Mouse (Mus musculus) stomach, embryonic 15.5 days (tissue): Measurements from ENCODE around the gene Rasal1. TPM values are rescaled to one million over a fixed set of nuclear protein-coding genes. Genes with fewer than 3 reads are reported as not detected.
A peak's percentile ranks its signal among the peaks of the same experiment; 100 is the strongest.

Experiments used
- ATAC-seq: fragments of 200-750 bp; cut with Nextera tagmentation; 2 replicates; pipeline ENCODE4 v1.8.0; 2017; ENCODE audit warnings: low read depth, moderate number of reproducible peaks, moderate TSS enrichment; ENCODE audit not compliant: insufficient read depth, low FRiP score
- H3K27ac ChIP-seq: fragments of 300-500 bp; sonication (generic); 2 replicates; pipeline ENCODE4 v1.5.1; 2015; ENCODE audit warnings: mild to moderate bottlenecking, inconsistent platforms
- H3K27me3 ChIP-seq: fragments of 300-500 bp; sonication (generic); replicated peaks from 2 replicates; pipeline ENCODE4 v1.6.1; 2015; ENCODE audit warnings: inconsistent platforms
- H3K36me3 ChIP-seq: fragments of 300-500 bp; sonication (generic); 2 replicates; pipeline ENCODE4 v1.6.1; 2015; ENCODE audit warnings: inconsistent platforms
- H3K4me1 ChIP-seq: fragments of 300-500 bp; sonication (generic); 2 replicates; pipeline ENCODE4 v1.6.1; 2015; ENCODE audit warnings: inconsistent platforms
- H3K4me2 ChIP-seq: fragments of 300-500 bp; sonication (generic); 2 replicates; pipeline ENCODE4 v1.6.1; 2015; ENCODE audit warnings: mild to moderate bottlenecking, inconsistent platforms
- H3K4me3 ChIP-seq: fragments of 300-500 bp; sonication (generic); replicated peaks from 2 replicates; pipeline ENCODE4 v1.5.1; 2015; ENCODE audit warnings: inconsistent platforms
- H3K9ac ChIP-seq: fragments of 300-500 bp; sonication (generic); 2 replicates; pipeline ENCODE4 v1.6.1; 2015; ENCODE audit warnings: inconsistent platforms
- H3K9me3 ChIP-seq: fragments of 300-500 bp; sonication (generic); 2 replicates; pipeline ENCODE4 v1.6.1; 2016; ENCODE audit warnings: inconsistent platforms
- WGBS: fragments of 180-500 bp; shearing (Covaris S2); methylation state at CpG from one replicate; pipeline ENCODE4 v1.1.7; 2015; 5-methylcytosine and 5-hydroxymethylcytosine counted together
- polyA plus RNA-seq: library from polyadenylated mRNA; unstranded; fragments of >200 nt; fragmentation: Nextera tagmentation; extraction: Ambion mirVana; gene quantifications from 2 replicates; pipeline ENCODE4 v1.2.1, GENCODE M21; 2015

Gene Rasal1
- polyA plus RNA-seq, 1 experiment from 2014 or later: 0.54 TPM

DNA sequence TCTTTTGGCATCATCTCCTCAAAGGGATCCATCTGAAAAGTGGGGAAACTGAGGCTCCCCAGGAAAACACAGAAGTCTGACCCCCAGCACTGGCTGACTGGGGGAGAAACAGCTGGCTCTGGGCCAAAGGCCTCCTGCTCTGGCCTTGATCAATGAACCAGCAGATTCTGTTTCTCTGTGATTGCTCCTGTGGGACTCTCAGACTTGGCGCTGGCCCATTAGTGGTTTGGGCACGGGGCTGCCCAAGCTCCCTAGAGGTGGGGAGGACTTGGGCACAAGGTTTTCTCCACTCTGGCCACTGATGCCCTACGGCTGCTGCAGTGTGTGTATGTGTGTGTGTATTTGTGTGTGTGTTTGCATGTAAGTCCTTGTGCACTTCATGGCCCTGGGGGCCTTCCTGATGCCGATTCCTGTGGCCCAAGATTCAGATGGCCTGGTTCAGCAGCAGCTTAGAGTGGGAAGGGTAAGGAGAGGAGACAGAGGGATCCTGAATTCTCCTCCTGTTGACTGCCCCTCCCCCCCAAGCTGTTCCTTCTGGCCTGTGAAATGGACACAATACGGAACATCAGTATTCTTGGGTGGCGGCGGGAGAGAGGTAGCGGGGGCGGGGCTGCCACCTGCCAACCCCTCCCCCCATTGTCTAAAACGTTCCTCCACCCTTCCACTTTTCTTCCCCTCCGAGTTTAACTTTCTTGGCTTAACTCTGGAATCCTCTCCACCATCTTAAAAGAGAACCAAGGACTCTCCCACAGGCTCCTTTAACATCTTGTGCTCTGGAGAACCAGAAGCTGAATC, 52.6 kb downstream of the Rasal1 start:
- ATAC-seq: no peak
- Histone ChIP-seq H3K27ac (no peak overlapping the region), H3K4me3 (no peak overlapping the region), H3K4me1 (no peaks in the 10 kb centered on the region), H3K36me3 (no peaks in the 10 kb centered on the region), H3K27me3 (peaks cover 15% of the 10 kb centered on the region), H3K9ac (no peak overlapping the region), H3K9me3 (no peaks in the 10 kb centered on the region), H3K4me2 (no peak overlapping the region)
- 67% methylated on average over 11 of the region's 11 CpGs for WGBS

DNA sequence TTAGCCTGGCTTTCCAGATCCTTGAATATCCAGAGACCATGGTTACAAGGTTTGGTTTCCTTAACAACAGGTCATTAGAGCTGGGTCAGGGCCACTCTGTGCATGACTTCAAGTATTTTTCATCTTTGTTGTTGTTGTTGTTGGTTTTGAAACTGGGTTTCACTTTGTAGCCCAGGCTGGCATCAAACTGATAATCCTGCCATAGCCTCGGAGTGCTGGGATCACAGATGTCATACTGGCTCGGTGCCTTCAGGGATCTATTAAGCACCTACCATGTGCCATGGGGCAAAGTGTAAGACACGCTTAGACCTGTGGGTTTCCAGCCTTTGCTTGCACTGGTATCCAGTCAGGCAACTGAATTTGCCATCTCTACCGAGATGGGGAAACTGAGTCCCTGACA, 53.8 kb downstream of the Rasal1 start:
- Histone ChIP-seq H3K4me2 (no peak overlapping the region), H3K4me1 (peaks cover 4% of the 10 kb centered on the region; the same call in 1 of the 2 replicates), H3K27me3 (0 out of 2 replicates have a peak, but pooled peaks cover 5% of the 10 kb centered on the region), H3K4me3 (no peak overlapping the region), H3K9ac (no peak overlapping the region), H3K9me3 (no peaks in the 10 kb centered on the region), H3K36me3 (no peaks in the 10 kb centered on the region), H3K27ac (no peak overlapping the region)
- WGBS: 81% methylated on average over 4 of the region's 4 CpGs
- ATAC-seq: no peak

DNA sequence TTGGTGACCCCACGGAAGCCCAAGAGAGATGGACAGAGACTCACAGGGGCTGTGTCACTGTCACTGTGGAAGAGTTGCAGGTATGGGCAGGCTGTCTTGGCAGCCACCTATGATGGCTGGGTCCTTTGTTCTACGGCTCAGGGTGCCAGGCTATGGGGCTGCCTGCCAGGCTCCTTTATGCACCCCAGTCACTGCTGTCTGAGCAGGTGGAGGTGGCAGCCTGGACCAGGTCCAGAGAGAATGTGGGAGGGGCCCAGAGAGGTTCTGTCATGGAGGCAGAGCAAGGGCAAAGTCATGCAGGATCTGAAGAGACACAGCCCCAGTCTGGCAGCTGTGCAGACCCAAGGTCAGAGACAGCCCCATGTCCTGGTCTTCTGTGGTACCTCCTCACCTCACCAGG, 54.4 kb downstream of the Rasal1 start:
- ATAC-seq: no peak
- Histone ChIP-seq H3K27ac (no peak overlapping the region), H3K9ac (no peak overlapping the region), H3K36me3 (no peaks in the 10 kb centered on the region), H3K4me1 (peaks cover 4% of the 10 kb centered on the region; the same call in 1 of the 2 replicates), H3K4me2 (no peak overlapping the region), H3K9me3 (no peaks in the 10 kb centered on the region), H3K27me3 (0 out of 2 replicates have a peak, but pooled peaks cover 1% of the 10 kb centered on the region), H3K4me3 (no peak overlapping the region)
- 74% methylated on average over 2 of the region's 2 CpGs for WGBS

DNA sequence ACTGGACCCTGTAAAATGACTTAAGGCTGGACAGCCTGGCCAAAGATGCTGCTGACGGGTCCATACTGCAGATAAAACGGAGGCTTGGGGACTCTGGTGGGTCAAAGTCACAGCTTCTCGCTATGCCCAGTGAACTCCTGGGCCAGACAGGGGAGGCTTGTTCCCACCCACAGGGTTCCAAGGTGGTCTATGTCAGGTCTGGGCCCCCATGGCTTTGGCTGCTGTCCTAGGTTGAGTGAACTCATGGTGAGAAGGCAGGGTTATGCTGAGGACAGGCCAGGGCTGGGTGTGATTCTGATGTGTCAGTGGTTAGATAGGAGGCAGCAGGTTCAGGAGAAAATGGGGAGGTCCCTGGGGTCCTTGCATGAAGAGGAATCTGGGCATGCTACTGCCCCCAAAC, 55.0 kb downstream of the Rasal1 start:
- H3K27me3 ChIP-seq: peaks cover 5% of the 10 kb centered on the region; the same call in 1 of the 2 replicates
- no peak overlapping the region for H3K9ac ChIP-seq
- H3K4me3 ChIP-seq: no peak overlapping the region
- no peak overlapping the region for H3K27ac ChIP-seq
- H3K36me3 ChIP-seq: no peaks in the 10 kb centered on the region
- H3K9me3 ChIP-seq: no peaks in the 10 kb centered on the region
- 64% methylated on average over 3 of the region's 3 CpGs for WGBS
- peaks cover 4% of the 10 kb centered on the region; the same call in 1 of the 2 replicates for H3K4me1 ChIP-seq
- no peak for ATAC-seq
- H3K4me2 ChIP-seq: no peak overlapping the region

DNA sequence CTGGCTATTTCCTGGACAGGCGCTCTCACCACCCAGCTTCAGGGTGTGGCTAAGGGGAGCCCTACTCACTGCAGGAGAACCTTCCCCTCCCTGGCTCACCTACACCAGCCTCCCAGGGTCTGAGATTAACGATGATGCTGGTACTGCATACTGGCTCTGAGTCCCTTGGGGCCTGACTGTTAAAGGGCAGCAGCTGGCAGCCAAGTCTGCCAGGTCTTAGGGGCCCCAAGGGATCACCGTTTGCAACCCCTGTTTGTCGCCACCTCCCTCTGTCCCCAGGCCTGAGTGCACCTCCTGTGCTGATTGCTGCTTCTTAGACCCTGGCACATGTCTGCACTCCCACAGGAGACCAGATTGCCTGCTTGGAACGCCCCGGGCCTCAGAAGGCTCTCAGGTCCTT, 55.8 kb downstream of the Rasal1 start:
- no peak overlapping the region for H3K4me2 ChIP-seq
- no peaks in the 10 kb centered on the region for H3K36me3 ChIP-seq
- peaks cover 9% of the 10 kb centered on the region; the same call in 1 of the 2 replicates for H3K27me3 ChIP-seq
- H3K9me3 ChIP-seq: no peaks in the 10 kb centered on the region
- peaks cover 4% of the 10 kb centered on the region; the same call in 1 of the 2 replicates for H3K4me1 ChIP-seq
- 52% methylated on average over 6 of the region's 6 CpGs for WGBS
- H3K9ac ChIP-seq: no peak overlapping the region
- H3K4me3 ChIP-seq: no peak overlapping the region
- ATAC-seq: no peak
- no peak overlapping the region for H3K27ac ChIP-seq

DNA sequence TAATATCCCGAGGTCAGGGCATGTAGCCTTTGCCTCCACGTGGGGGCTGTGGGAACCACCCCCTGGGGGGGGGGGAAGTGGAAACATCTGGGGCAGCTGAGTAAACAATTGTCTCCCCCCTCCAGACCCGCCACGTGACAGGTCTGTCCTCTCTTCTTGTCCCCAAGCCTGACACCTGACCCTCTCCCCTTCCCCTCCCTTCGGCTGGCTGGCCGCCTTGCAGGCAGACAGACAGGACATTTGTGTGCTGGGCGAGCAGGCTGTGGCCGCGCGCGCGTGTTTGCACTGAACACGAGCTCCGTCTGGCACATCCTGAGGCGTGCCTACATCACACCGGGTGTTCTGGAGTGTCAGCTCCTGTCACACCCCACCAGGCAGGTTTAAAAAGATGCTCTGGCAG, 57.9 kb downstream of the Rasal1 start:
- 10% methylated on average over 16 of the region's 16 CpGs for WGBS

DNA sequence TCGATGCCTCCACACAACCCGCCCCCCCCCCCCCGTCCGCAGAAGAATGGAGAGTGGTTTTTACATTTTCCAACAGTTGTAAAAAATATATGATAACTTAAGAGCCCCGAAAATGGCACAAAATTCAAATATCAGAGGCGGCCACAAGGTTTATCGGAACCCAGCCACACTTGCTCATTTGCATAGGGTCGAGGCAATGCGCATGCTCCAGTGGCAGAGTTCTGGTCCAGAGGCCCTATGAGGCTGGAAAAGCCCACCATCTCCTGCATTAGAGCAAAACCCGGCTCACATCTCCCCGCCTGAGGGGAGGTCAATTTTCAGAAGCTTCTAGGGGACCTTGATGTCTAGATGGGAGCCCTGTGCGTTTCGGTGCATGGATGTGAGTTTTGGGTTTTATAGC, 58.4 kb downstream of the Rasal1 start:
- H3K9me3 ChIP-seq: no peaks in the 10 kb centered on the region
- peak overlapping the region; percentile 8; the same call in 1 of the 2 replicates for H3K4me2 ChIP-seq
- no peak overlapping the region for H3K4me3 ChIP-seq
- peaks cover 29% of the 10 kb centered on the region for H3K27me3 ChIP-seq
- no peak for ATAC-seq
- H3K9ac ChIP-seq: no peak overlapping the region
- WGBS: 49% methylated on average over 13 of the region's 13 CpGs
- H3K36me3 ChIP-seq: no peaks in the 10 kb centered on the region
- no peak overlapping the region for H3K27ac ChIP-seq
- H3K4me1 ChIP-seq: peaks cover 19% of the 10 kb centered on the region

More for the DNA sequence above, 57.9 kb downstream of the Rasal1 start:
- Histone ChIP-seq H3K4me3 (no peak overlapping the region), H3K27ac (no peak overlapping the region), H3K4me1 (peaks cover 19% of the 10 kb centered on the region), H3K4me2 (peak overlapping the region; percentile 8; the same call in 1 of the 2 replicates), H3K9me3 (no peaks in the 10 kb centered on the region), H3K27me3 (peaks cover 25% of the 10 kb centered on the region), H3K36me3 (no peaks in the 10 kb centered on the region), H3K9ac (no peak overlapping the region)
- no peak for ATAC-seq

DNA sequence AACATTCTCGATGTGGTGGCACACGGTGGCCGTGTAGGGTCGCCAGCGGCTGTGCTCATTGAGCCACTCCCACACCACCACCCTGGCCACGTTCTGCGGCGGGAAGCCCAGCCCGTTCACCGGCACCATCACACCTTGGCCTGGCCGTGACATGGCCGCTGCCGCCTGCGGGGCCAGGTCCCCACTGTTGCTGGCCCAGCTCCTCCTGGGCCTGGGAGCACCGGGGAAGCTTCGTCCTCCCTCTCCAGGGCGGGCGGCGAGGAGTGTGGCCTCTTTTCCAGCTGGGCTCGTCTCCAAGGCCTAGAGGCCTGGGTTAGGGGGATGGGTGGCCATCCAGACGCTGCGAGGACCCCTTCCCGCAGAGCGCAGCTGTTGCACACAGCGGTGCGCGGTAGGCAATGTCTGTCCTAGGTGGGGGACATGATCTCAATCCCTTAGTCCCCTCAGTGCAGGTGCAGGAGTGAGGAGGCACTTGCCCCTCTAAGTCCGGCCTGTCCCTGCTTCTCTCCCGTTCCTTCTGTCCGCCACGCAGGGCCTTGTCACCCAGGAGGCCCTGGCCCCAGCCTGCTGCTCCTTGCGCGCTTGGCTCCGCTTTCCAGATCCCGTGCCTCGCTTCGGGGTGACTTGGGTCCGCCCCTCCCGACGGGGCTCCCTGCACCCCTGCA, 61.7 kb downstream of the Rasal1 start:
- WGBS: 3% methylated on average over 40 of the region's 40 CpGs
- Histone ChIP-seq H3K4me2 (peak overlapping the region; percentile 81), H3K9me3 (no peaks in the 10 kb centered on the region), H3K27ac (no peak overlapping the region), H3K4me1 (peaks cover 19% of the 10 kb centered on the region), H3K4me3 (peak overlapping the region; percentile 47), H3K9ac (peak overlapping the region; percentile 29; the same call in 1 of the 2 replicates), H3K27me3 (peaks cover 52% of the 10 kb centered on the region), H3K36me3 (no peaks in the 10 kb centered on the region)
- peak; percentile 33; the same call in 1 of the 2 replicates for ATAC-seq

DNA sequence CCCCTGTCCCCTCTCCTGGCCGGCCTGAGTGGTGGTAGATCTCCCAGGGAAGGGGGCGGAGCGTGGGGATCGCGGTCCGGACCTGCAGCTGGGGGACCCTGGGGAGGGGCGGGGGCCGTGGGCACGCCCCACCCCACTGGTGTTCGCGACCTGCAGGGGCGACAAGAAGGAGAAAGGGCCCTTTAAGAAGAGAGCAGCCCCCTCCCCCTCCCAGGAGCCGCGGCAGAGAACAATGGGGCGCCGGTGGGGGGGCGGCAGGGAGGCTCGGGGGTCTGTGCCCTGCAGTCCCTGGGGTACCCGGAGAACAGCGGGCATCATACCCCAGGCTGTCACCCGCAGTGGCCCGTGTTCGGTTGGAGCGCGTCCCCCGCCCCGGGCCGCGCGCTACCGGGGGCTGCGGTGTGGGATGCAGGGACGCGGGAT, 62.2 kb downstream of the Rasal1 start:
- Histone ChIP-seq H3K27me3 (peaks cover 52% of the 10 kb centered on the region), H3K9ac (peak overlapping the region; percentile 29; the same call in 1 of the 2 replicates), H3K36me3 (no peaks in the 10 kb centered on the region), H3K4me2 (peak overlapping the region; percentile 81), H3K9me3 (no peaks in the 10 kb centered on the region), H3K27ac (no peak overlapping the region), H3K4me1 (peaks cover 19% of the 10 kb centered on the region), H3K4me3 (peak overlapping the region; percentile 47)
- no peak; the same call in 1 of the 2 replicates for ATAC-seq
- 1% methylated on average over 33 of the region's 34 CpGs for WGBS

DNA sequence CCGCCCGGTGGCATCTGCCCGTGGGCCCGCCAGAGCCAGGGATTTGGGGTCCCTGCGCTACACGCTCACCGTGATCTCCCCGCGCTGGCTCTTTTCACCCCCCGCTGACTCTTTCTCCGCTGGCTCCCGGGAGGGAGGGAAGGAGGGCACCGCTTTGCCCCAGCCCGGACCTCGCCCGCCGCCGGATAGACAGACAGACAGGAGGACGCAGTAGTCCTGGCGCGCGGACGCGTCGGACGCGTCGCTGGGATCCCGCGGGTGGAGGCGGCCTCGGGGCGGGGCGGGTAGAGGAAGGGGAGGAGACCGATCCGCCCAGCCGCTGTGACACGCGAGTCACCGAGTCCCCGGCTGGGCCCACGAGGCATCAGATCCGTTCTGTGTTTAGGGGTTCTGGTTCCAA, 62.8 kb downstream of the Rasal1 start:
- H3K27me3 ChIP-seq: peaks cover 52% of the 10 kb centered on the region
- peak overlapping the region; percentile 47 for H3K4me3 ChIP-seq
- no peak overlapping the region for H3K27ac ChIP-seq
- under 1% methylated on average over 43 of the region's 43 CpGs for WGBS
- peak overlapping the region; percentile 29; the same call in 1 of the 2 replicates for H3K9ac ChIP-seq
- ATAC-seq: no peak
- H3K36me3 ChIP-seq: no peaks in the 10 kb centered on the region
- H3K4me2 ChIP-seq: peak overlapping the region; percentile 81
- no peaks in the 10 kb centered on the region for H3K9me3 ChIP-seq
- H3K4me1 ChIP-seq: peaks cover 19% of the 10 kb centered on the region

DNA sequence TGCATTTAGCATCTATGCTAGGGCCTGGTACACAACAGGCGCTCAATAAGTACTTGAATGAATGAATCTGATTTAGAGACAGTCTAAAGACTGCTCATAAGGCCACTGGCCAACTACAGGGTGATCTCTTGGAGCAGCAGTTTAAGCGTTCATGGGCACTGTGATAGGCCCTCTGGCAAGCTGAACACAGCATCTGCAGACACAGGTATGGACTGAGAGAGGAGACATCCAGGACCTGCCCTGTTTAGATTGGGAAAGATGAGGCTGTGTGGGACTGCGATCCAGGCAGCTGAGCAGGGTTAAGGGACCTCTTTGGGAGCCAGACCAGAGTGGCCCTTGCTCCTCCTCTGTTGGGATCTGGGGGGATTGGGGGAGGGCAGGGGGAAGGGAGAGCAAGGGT, 63.2 kb downstream of the Rasal1 start, which contains the start of gene Dtx1:
TSS of gene Dtx1 (minus strand) at position 101 of the 400 bp plus-strand sequence.
- peak within 1 kb of the TSS; percentile 47 for H3K4me3 ChIP-seq
- no peaks in the 10 kb centered on the region for H3K36me3 ChIP-seq
- 42% methylated on average over 3 of the region's 3 CpGs for WGBS
- H3K9me3 ChIP-seq: no peaks in the 10 kb centered on the region
- no peak within 1 kb of the TSS for H3K27ac ChIP-seq
- H3K9ac ChIP-seq: peak within 1 kb of the TSS; percentile 29; the same call in 1 of the 2 replicates
- peak within 1 kb of the TSS; percentile 81 for H3K4me2 ChIP-seq
- H3K27me3 ChIP-seq: peaks cover 52% of the 10 kb centered on the region
- ATAC-seq: no peak
- peaks cover 15% of the 10 kb centered on the region for H3K4me1 ChIP-seq

DNA sequence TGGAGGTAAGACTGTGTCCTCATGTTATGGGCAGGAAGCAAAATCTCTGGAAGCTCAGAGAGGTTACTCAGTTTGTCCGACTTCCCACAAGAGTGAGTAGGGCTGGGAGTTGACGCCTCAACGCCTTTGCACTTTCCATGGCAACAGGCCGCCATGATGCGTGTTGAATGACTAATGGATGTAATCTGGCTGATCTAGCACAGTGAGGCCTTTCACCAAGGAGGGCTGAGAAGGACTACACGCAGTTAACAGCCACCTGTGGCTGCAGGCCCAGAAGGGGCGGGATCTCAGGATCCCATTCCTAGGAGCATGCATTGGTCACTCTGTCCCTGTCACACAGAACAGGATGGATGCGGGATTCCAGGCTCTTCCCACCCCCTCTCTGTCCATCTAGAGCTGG, 64.1 kb downstream of the Rasal1 start:
- ATAC-seq: no peak
- WGBS: 72% methylated on average over 8 of the region's 8 CpGs
- peaks cover 52% of the 10 kb centered on the region for H3K27me3 ChIP-seq
- no peak overlapping the region for H3K9ac ChIP-seq
- no peak overlapping the region for H3K4me3 ChIP-seq
- H3K4me1 ChIP-seq: peaks cover 18% of the 10 kb centered on the region
- H3K27ac ChIP-seq: no peak overlapping the region
- no peak overlapping the region for H3K4me2 ChIP-seq
- H3K9me3 ChIP-seq: no peaks in the 10 kb centered on the region
- no peaks in the 10 kb centered on the region for H3K36me3 ChIP-seq
